Mouse (Mus musculus): ENCODE measurements around the gene Casr. TPM values are rescaled to one million over a fixed set of nuclear protein-coding genes. Genes with fewer than 3 reads are reported as not detected.

The Casr gene
- total RNA-seq (2021), result 1 to 10 TPM; 1.3 to 2.0 TPM

- no peak for DNase-seq
Observed at GRCm38 (mm10) chr16:36561386-36562338, at the start of gene Casr. TSS of gene Casr (minus strand) at chr16:36562141.

- DNase-seq, result no peak
Observed at GRCm38 (mm10) chr16:36602632-36603031, 40.7 kb upstream of the Casr start.

GRCm38 (mm10) chr16:36598265-36598664, 36.3 kb upstream of the Casr start:
- DNase-seq, result no peak

- DNase-seq, result no peak
Observed at GRCm38 (mm10) chr16:36596671-36597410, 34.9 kb upstream of the Casr start.

GRCm38 (mm10) chr16:36589898-36590297, 28.0 kb upstream of the Casr start:
- DNase-seq, result no peak

- DNase-seq, result no peak
Observed at GRCm38 (mm10) chr16:36587971-36588370, 26.0 kb upstream of the Casr start.

GRCm38 (mm10) chr16:36582073-36582472, 20.1 kb upstream of the Casr start:
- DNase-seq, result no peak

- no peak for DNase-seq
Observed at GRCm38 (mm10) chr16:36571942-36572341, 10.0 kb upstream of the Casr start.

- no peak for DNase-seq
Observed at GRCm38 (mm10) chr16:36559573-36559972, 2.4 kb downstream of the Casr start.

GRCm38 (mm10) chr16:36555672-36556165, 6.2 kb downstream of the Casr start:
- no peak for DNase-seq

- DNase-seq, result no peak
Observed at GRCm38 (mm10) chr16:36553624-36554023, 8.3 kb downstream of the Casr start.

GRCm38 (mm10) chr16:36545333-36545732, 16.6 kb downstream of the Casr start:
- no peak for DNase-seq

- DNase-seq, result no peak
Observed at GRCm38 (mm10) chr16:36543091-36543490, 18.9 kb downstream of the Casr start.

- DNase-seq, result no peak
Observed at GRCm38 (mm10) chr16:36540834-36541233, 21.1 kb downstream of the Casr start.

GRCm38 (mm10) chr16:36532981-36533687, 28.8 kb downstream of the Casr start:
- no peak for DNase-seq

- DNase-seq, result no peak
Observed at GRCm38 (mm10) chr16:36532046-36532445, 29.9 kb downstream of the Casr start.

GRCm38 (mm10) chr16:36531630-36532029, 30.3 kb downstream of the Casr start:
- no peak for DNase-seq

GRCm38 (mm10) chr16:36530566-36531552, 31.1 kb downstream of the Casr start:
- DNase-seq, result peak; percentile 14 to 33

GRCm38 (mm10) chr16:36528822-36529221, 33.1 kb downstream of the Casr start:
- no peak for DNase-seq

- no peak for DNase-seq
Observed at GRCm38 (mm10) chr16:36526596-36527282, 35.2 kb downstream of the Casr start.

- no peak for DNase-seq
Observed at GRCm38 (mm10) chr16:36523095-36523494, 38.8 kb downstream of the Casr start.
